Mouse (Mus musculus): Measurements from ENCODE around the gene Ip6k3.

DNA sequence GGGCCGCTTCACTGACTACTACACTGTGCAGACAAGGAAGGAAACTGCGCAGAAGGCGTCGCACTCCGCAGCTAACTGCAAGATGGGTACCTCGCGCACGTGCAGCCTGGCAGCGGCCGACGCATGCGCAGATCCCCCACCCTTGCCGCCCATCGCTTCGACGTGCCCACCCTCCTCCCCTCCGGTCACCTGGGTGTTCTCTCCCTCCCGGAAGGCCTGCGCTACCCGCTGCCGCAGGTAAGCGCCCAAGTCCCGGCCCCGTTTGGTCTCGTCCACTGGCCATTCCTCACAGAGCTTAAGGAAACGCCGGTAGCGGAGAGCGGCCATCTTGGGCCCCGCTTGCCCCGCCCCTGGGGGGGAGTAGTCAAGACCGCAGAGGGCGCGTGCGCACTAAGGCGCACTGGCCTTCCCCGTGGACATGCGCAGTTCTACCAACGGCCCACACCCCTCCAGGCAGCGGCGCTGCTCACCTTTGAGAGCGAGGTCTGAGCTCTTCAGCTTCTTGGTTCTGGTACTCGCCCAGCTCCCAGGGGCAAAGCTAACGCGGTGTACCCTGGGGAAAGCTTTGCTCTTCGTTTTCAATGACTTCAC lies 33.9 kb downstream of the Ip6k3 start, which contains the start of gene Uqcc2:
- TF ChIP-seq ZKSCAN1 (IDR thresholded peaks at IDR 0.05; ENCODE audit: borderline replicate concordance, low read depth, low read length) (no peak), CTCF (conservative IDR thresholded peaks at IDR 0.05 in 1 of 2, IDR thresholded peaks at IDR 0.05 in 1 of 2; ENCODE audit: low read depth in 2 of 2, low read length in 2 of 2) (peak in 1 of 2 experiments; percentile 85; a peak in 2 of 4 replicates), KAT2A (IDR thresholded peaks at IDR 0.05; ENCODE audit: insufficient replicate concordance, low read length) (0 out of 2 replicates have a peak, but pooled peaks have one; percentile 24), PAX5 (IDR thresholded peaks at IDR 0.05; ENCODE audit: low read length) (no peak), MEF2A (IDR thresholded peaks at IDR 0.05; ENCODE audit: borderline replicate concordance, low read depth, low read length) (peak; percentile 57; the same call in 1 of the 2 replicates), ETS1 (conservative IDR thresholded peaks at IDR 0.05; ENCODE audit: low read depth, low read length) (peak; percentile 41; the same call in 1 of the 2 replicates), POLR2A (IDR thresholded peaks at IDR 0.05; ENCODE audit: low read depth, low read length) (peak; percentile 88), ZNF384 (IDR thresholded peaks at IDR 0.05; ENCODE audit: low read depth, low read length) (0 out of 2 replicates have a peak, but pooled peaks have one; percentile 11), RAD21 (IDR thresholded peaks at IDR 0.05; ENCODE audit: low read depth, low read length) (peak; percentile 91), CHD1 (IDR thresholded peaks at IDR 0.05; ENCODE audit: low read depth, low read length) (0 out of 2 replicates have a peak, but pooled peaks have one; percentile 35)
